Mouse (Mus musculus) kidney, postnatal 10 days (tissue): ENCODE measurements around the gene Kctd6.

Source experiments
- DNase-seq: peaks from one replicate; pipeline ENCODE4 v3.0.0; 2021; ENCODE audit warnings: mixed read lengths

Gene Kctd6

GRCm38 (mm10) chr14:8213803-8214224 lies at the start of gene Kctd6:
TSS of gene Kctd6 (plus strand) at chr14:8214140.
- DNase-seq = peak; percentile 100

DNA sequence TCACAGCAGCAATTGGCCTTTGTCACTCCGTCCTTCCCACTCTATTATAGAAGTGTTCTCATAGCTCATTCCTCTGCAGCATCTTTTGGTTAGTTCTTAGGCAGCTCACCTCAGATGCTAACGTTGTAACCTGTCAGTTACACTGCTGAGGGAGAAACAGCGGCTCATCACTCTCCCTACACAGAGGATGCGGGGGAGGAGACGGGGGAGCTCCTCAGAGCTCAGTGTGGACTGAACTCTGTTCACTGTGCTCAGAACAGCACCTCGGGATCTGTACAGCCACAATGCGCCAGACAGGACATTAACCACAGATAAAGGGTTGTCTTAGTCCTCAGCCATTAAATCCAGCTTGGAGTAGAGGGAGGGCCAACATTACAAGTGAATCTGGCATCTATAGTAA lies 49.5 kb upstream of the Kctd6 start:
- peak; percentile 32 for DNase-seq

GRCm38 (mm10) chr14:8172507-8173410 lies 41.2 kb upstream of the Kctd6 start, which contains the start of gene Pdhb:
TSS of gene Pdhb (minus strand) at chr14:8173025.
- peak; percentile 100 for DNase-seq

DNA sequence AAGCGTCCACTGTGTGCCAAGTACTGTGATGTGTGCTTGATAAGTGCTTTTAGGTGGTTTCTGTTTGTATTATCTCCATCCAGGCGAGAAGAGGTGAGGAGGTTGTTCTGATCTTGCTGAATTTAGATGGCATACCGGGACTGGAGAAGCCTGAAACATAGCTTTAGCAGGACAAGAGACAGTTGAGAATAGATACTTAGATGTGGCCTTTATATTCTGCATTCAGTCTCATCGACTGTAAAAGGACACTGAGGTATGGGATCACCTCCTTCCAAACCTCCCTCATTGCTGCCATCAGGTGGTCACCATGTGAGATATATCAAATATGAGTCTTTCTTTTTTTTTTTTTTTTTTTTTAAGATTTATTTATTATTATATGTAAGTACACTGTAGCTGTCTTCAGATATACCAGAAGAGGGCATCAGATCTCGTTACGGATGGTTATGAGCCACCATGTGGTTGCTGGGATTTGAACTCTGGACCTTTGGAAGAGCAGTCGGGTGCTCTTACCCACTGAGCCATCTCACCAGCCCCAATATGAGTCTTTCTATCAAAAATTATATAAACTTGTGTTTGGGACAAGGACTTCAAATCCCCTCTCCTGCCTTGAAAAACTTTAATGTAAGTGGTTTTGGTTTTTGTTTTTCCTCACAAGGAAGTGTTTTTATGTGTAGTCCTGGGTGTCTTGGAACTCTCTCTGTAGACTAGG lies 40.2 kb upstream of the Kctd6 start:
- peak; percentile 50 for DNase-seq

DNA sequence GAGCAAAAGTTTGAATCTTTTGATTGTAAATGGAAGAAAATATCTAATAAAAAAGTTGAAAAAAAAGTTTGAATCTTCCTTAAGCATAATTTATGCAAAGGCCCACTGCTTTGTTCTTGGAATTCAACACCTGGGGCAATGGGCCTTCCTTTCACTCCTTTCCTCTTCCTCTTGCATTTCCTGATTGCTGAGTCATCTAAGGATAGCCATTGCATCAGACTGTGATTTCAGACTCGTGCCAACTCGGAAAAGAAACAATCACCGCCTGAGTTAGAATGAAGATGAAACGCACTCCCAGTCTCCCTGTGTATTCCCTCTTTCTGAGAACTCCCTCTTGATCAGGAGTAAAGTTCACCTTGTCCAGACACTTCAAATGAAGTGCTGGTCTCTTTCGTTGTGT lies 39.3 kb upstream of the Kctd6 start:
- DNase-seq = no peak

GRCm38 (mm10) chr14:8176251-8176650 lies 37.7 kb upstream of the Kctd6 start:
- peak; percentile 31 for DNase-seq

DNA sequence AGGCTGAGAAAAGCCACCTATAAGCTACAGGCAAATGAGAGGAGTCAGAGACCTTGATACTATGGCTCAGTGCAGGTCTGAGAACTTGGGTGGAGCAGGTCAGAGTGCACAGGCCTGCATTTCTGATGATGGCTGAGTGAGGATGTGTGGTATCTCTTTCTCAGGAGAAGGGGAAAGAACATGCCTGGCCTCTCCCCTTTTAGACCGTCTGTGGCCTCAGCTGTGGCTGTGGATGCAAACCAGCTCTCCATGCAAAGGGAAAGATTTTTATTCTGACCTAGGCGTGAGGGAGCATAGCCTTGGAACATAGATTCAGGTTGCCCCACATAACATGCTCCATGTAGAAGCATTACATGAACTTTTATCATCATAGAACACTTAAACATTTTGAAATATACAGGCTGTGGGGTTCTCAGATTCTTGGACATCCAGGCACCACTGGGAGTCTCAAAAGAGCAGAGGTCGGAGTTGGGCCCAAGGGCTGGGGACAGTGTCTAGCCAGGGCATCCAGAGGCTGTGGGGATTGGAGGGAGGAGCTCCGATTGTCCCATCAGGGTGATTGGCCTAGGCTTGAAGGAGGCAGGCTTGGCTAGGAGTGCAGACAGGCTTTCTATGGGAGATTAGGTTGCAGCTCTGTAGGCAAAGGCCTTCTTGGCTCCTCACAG lies 33.4 kb upstream of the Kctd6 start:
- DNase-seq = no peak

DNA sequence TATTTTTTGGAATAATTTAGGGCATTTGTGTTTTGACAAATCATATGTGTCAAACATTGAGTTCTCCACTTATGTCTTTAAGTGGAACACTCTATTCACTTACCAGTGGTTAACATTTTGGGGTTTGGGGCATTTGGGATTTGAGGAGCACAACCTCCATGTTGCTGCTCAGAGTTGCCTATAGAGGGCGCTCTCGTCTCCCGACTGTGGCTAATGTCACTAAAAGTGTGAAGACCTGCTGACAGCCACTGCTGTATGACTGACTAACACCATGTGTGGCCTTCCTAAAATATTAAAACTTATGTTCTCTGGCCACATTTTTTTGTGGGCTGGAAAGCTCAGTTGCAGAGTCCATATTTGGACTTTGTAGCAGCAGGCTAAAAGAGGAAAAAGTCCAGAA lies 30.6 kb upstream of the Kctd6 start:
- no peak for DNase-seq

- DNase-seq = peak; percentile 17
Observed at GRCm38 (mm10) chr14:8186278-8187045, 27.5 kb upstream of the Kctd6 start.

GRCm38 (mm10) chr14:8190556-8190955 lies 23.4 kb upstream of the Kctd6 start:
- no peak for DNase-seq

DNA sequence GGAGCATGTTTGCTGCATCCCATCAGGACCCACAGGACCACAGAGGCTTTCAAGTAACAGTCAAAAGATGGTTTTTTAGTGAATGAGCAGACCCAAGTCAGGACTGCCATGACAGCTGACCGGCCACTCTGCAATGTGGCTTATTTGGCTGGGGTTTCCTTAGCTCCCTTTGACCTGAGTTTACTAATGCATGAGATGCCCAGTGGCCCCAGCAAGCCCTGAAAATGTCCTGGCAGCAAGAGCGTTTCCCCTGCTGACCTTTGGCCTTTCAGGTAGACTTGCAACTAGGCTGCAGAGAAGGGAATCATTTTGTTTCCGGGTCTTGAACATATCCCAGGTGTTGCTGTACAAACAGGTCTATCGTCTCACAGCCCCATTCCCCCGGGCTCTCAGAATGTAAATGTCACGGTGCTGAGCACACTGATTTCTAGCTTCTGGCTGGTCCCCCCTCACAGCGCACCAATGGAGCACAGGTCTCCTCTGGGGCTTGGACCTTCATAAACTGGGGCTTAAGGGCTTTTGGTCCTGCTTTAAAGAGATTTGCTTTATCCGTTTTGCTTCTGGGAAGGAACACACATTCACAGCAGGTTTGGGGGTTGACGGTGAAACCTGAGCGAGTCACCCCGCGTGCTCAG lies 22.5 kb upstream of the Kctd6 start:
- DNase-seq = no peak

DNA sequence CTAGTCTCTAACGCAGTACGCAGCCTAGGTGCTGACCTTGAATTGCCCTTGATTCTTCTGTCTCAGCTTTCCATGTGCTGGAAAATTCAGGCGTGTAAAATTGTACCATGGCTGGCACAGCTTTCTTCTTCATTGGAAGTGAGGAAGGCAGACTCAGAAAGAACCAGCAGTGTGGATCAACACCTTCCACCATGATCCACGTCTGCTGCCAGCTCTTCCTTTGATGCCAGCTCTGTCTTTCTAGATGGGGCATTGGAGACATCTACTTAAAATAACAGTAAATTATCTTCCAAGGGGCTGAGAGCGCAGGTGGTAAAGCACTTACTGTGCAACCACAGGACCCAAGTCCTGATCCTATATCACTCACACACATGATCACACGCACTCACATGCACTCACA lies 21.2 kb upstream of the Kctd6 start:
- no peak for DNase-seq

GRCm38 (mm10) chr14:8200769-8201168 lies 13.2 kb upstream of the Kctd6 start:
- no peak for DNase-seq

- DNase-seq = no peak
Observed at GRCm38 (mm10) chr14:8201715-8202114, 12.2 kb upstream of the Kctd6 start.

- DNase-seq = no peak
Observed at GRCm38 (mm10) chr14:8206179-8206910, 7.6 kb upstream of the Kctd6 start.

DNA sequence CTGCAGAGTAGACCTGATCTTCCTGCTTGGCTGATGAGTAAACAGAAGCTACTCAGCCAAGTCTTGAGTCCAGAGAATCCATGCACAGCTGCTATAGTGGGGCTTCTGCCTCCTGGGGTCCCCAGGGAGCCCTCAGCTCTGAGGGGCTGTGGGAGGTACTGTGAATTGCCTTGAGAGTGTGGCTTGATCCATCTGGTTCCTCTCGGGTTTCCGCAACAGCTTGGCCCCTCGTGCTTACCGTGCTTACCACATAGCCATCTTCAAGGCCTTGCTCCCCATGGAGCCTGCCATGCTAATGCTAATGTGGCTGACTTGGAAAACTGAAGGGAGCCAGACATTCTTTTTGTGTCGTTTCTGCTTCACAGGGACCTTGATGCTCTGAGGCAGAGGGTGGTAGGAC lies 6.8 kb upstream of the Kctd6 start:
- no peak for DNase-seq

GRCm38 (mm10) chr14:8207543-8207942 lies 6.4 kb upstream of the Kctd6 start:
- no peak for DNase-seq

- no peak for DNase-seq
Observed at GRCm38 (mm10) chr14:8208876-8209275, 5.1 kb upstream of the Kctd6 start.

GRCm38 (mm10) chr14:8209896-8210295 lies 4.0 kb upstream of the Kctd6 start:
- no peak for DNase-seq

DNA sequence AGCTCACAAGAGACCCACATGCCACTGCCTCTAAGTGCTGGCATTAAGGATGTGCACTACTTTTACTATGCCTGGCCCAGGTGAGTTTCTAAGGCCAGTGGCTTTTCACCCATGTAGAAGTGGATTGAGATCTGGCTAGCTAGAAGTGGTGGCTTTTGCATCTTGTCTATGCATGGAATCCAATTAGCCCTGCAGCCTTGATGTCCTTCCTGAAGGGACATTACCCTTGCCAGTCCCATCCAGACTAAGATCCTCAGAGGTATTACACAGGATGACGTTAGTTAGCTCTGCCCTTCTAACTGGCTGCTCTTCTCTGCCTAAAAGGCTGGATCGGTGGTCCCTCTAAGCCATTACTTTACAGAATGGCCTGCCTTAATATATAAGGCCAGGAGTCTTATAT lies 944 bp upstream of the Kctd6 start:
- DNase-seq = no peak
